Mouse (Mus musculus): Measurements from ENCODE around the gene Higd1c.

DNA sequence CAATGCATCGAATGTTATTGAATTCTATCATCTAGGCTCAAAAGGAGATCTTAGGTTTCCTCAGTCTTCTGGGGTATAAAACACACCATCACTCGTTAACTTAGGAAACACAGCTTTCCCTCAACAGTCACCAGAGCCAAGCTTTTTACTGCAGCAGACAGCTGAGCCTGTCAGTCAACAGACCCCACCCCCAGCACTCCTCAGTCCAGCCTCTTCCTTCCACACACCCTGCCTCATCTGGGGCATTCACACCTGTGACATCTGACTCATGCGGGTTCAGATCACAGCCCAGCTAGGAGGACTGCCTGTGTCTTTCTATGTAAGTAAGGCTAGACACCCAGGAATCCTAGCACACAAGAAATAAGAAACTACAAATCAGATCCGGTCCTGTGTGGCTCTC lies 49.7 kb downstream of the Higd1c start:
- TF ChIP-seq CTCF (IDR thresholded peaks at IDR 0.05; ENCODE audit: control insufficient read depth, insufficient read depth, low read length), result no peak
- no peak for TF ChIP-seq POLR2A (IDR thresholded peaks at IDR 0.05; ENCODE audit: borderline replicate concordance, control insufficient read depth, low read depth, low read length)
